Mouse (Mus musculus): ENCODE data around the gene Scn1a. TPM values are rescaled to one million over a fixed set of nuclear protein-coding genes. Genes with fewer than 3 reads are reported as not detected.

The Scn1a gene
- total RNA-seq (2023) = not detected

DNA sequence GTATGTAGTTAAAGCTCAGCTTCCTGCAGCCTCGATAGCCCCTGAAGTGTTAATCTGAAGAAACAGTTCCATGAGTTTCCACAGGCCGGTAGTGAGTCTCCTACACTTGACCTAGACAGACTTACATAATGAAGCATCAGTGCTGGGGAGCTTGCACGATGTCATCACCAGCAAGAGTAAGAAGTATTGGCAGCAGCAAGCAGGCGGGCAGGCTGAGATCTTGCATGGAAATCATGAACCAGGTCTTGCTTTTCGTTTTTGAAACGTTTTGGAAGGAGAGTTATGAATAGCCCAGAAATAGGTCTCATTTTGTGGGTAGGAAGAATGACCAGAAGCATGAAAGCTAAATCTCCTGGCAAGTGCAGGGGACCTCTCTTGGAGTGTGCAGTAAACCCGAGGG lies at the start of gene Scn1a:
TSS of gene Scn1a (minus strand) at position 130 of the 400 bp plus-strand sequence.

DNA sequence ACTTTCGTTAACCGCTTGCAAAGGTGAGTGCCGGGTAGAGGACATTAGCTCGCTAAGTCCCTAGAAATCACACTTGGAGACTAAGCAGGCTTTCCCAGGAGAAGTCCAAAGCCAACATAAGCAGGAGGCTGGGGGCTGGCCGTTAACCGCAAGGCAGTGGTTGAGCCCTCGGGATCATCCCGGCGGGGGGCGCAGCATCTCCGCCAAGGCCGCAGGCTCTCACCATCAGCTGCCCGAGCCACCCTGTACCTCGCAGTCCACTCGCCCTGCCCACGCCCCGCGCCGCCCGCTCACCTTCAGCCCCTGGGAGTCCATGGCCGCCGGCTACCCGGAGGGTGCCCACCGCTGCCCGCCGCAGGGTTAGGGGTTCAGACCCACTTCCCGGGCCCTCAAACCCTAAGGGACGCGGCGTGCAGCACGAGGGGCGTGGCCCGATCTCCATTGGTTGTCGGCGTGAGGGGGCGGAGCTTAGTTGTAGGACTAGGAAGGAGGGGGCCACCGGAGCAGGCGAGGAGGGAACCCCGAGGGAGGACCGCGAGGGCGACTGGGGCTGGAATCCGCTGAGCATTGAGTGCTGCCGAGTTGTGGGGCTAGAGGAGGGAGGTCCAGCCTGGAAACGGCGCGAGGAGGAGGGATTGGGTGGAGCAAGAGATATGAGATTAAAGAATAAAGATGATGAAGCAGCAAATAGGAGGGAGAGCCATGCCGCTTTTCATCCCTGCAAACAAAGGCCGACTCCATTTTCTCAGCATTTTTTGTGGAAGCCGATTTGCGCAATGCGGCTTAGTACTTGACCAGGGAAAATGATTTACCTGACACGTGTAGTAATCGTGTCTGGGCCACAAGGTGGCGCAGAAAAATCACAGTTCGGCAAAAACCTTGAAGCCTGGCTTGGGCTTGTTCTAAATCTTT lies 184.2 kb downstream of the Scn1a start, which contains the start of gene Ttc21b:
TSS of gene Ttc21b (minus strand) at position 398 of the 912 bp plus-strand sequence.

Other genes with a start within 250 kb of the Scn1a start
- 1 to 10 TPM; 3.8 to 4.6 TPM for gene Ttc21b, start 184.2 kb downstream of the Scn1a start, total RNA-seq (2023)
- gene Scn9a, start 194.1 kb upstream of the Scn1a start, total RNA-seq (2023) = not detected

Data from B cell, adult 67 days (primary cell).